Mouse (Mus musculus) bone marrow macrophage, adult 2 months (primary cell): ENCODE results near the gene Dennd1a. TPM values are rescaled to one million over a fixed set of nuclear protein-coding genes. Genes with fewer than 3 reads are reported as not detected.

ENCODE experiments used
- H3K27ac ChIP-seq: 2 replicates; pipeline ENCODE4 v1.5.1; 2012; ENCODE audit warnings: low read depth, low read length; ENCODE audit not compliant: insufficient read depth
- H3K4me1 ChIP-seq: 2 replicates; pipeline ENCODE4 v1.6.1; 2012; ENCODE audit warnings: low read length; ENCODE audit not compliant: control insufficient read depth, insufficient read depth
- H3K4me3 ChIP-seq: 2 replicates; pipeline ENCODE4 v1.5.1; 2012; ENCODE audit warnings: mild to moderate bottlenecking, low read length, moderate library complexity; ENCODE audit not compliant: insufficient read depth
- CTCF ChIP-seq: IDR thresholded peaks from 2 replicates; pipeline ENCODE4 v1.5.1; 2012; ENCODE audit warnings: low read depth, mild to moderate bottlenecking, low read length, moderate library complexity
- POLR2A ChIP-seq: IDR thresholded peaks from 2 replicates; pipeline ENCODE4 v1.6.1; 2012; ENCODE audit warnings: mild to moderate bottlenecking, low read depth, low read length, borderline replicate concordance
- polyA plus RNA-seq: library from polyadenylated mRNA; stranded (reverse); fragments of >200 nt; gene quantifications from 2 replicates; pipeline ENCODE4 v1.2.4, GENCODE M21; 2012; ENCODE audit not compliant: missing spikeins, insufficient read depth, insufficient read length

Gene Dennd1a
- polyA plus RNA-seq, 1 experiment, result 73.7 TPM

DNA sequence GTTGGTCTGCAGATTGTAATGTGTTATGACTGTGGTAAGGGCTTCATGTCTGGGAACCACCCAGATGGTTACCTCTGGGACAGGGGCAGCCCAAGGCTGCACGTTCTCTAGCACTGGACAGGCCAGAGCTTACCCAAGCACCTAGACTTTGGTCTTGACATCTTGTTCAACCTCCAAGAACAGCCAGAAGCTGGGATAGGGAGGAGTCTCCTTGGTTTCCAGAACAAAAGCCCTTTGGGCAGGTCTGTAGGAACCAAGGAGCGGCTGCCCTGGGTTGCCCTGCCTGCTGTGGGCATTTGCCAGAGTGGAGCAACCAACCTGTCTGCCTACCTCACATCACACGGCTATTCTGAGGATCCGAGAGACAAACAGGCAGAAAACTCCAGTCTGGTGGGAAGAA is 490.1 kb downstream of the Dennd1a start:
- TF ChIP-seq POLR2A, result no peak
- TF ChIP-seq CTCF, result no peak
- H3K27ac ChIP-seq, result no peak overlapping the region

DNA sequence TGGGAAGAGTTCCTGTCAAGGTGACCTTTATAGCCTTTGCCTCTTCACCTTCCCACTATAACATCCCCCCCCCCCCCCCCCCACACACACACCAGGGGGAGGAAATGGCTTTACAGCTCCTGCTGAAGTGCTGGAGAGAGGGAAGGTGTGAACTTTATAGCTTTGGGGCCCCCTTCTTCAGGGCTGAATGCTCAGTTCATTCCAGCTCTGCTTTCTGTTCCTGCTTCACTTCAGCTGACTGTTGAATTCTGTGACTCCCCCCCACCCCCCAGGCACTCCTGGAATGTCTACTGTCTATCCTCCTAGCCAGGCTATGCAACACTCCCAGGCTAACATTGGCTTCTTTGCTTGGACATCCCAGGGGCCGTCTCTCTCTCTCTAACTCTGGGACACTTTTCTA is 491.2 kb downstream of the Dennd1a start:
- no peaks in the 10 kb centered on the region for H3K4me1 ChIP-seq
- TF ChIP-seq POLR2A, result no peak
- no peak for TF ChIP-seq CTCF
- H3K27ac ChIP-seq, result no peak overlapping the region
- no peak overlapping the region for H3K4me3 ChIP-seq

More for the DNA sequence above, 490.1 kb downstream of the Dennd1a start:
- Histone ChIP-seq H3K4me1 (no peaks in the 10 kb centered on the region), H3K4me3 (no peak overlapping the region)

DNA sequence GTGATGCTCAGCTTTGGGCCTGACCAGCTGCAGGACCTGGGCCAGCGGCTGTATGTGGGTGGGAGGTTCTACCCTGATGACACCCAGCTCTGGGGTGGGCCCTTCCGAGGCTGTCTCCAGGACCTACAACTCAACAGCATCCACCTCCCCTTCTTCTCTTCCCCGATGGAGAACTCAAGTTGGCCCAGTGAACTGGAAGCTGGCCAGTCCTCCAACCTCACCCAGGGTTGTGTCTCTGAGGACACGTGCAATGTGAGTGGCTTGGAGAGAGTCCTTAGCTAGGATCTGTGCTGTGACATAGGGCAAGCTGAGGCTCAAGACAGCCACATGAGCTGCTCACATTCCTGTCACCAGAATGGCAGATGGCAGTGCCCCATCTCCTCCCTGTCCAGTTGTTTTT is 495.9 kb downstream of the Dennd1a start:
- H3K4me1 ChIP-seq, result no peaks in the 10 kb centered on the region
- no peak for TF ChIP-seq CTCF
- TF ChIP-seq POLR2A, result no peak

DNA sequence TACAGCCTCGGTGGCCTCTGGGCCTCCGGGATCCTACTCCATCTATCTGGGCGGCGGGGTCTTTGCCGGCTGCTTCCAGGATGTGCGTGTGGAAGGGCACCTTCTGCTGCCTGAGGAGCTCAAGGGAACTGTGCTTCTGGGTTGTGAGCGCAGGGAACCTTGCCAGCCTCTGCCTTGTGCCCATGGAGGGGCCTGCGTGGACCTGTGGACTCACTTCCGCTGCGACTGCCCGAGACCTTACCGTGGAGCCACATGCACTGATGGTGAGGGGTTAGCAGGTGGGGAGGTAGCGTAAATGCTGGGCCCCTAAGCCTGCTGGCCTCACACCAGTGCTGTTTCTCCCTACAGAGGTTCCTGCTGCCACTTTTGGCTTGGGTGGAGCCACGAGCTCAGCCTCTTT is 496.5 kb downstream of the Dennd1a start:
- Histone ChIP-seq H3K27ac (no peak overlapping the region), H3K4me1 (no peaks in the 10 kb centered on the region), H3K4me3 (no peak overlapping the region)
- TF ChIP-seq POLR2A (no peak), CTCF (no peak)

More for the DNA sequence above, 495.9 kb downstream of the Dennd1a start:
- Histone ChIP-seq H3K27ac (no peak overlapping the region), H3K4me3 (no peak overlapping the region)

DNA sequence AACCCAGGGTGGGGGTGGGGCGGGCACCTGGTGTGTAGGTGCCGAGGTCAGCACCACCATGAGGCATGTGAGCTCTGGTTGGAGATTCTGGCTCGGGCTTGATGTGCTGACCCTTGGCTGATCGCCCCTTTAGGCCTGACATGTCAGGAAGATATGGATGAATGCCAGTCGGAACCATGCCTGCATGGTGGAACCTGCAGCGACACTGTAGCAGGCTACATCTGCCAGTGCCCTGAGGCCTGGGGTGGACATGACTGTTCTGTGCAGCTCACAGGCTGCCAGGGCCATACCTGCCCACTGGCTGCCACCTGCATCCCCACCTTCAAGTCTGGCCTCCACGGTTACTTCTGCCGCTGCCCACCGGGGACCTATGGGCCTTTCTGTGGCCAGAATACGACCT is 497.2 kb downstream of the Dennd1a start:
- no peak for TF ChIP-seq CTCF
- no peak for TF ChIP-seq POLR2A
- H3K4me1 ChIP-seq, result no peaks in the 10 kb centered on the region
- no peak overlapping the region for H3K4me3 ChIP-seq
- H3K27ac ChIP-seq, result no peak overlapping the region

DNA sequence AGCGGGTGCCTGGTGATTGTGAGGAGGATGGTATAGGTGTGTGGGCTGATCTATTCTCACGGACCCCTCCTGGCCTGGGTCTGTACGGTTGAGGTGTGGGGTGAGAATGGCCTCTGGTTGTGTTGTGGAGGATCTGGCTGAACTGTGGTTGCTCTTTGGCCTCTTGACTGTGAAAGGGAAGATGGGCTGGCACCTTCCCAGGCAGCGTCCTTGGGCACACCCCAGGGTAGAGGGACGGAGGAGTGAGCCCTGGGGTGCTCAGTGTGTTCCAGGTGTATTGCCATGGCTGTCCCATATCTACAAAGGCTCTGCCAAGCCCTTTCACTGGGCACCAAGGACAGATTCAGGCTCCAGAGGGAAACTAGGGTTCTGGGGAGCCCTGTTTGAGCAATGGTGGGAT is 498.2 kb downstream of the Dennd1a start:
- Histone ChIP-seq H3K27ac (no peak overlapping the region), H3K4me1 (no peaks in the 10 kb centered on the region), H3K4me3 (no peak overlapping the region)
- TF ChIP-seq CTCF, result no peak
- TF ChIP-seq POLR2A, result no peak

GRCm38 (mm10) chr2:37788176-37788962 is 498.8 kb downstream of the Dennd1a start:
- no peak for TF ChIP-seq POLR2A
- TF ChIP-seq CTCF, result no peak
- Histone ChIP-seq H3K27ac (no peak overlapping the region), H3K4me1 (no peaks in the 10 kb centered on the region), H3K4me3 (no peak overlapping the region)

DNA sequence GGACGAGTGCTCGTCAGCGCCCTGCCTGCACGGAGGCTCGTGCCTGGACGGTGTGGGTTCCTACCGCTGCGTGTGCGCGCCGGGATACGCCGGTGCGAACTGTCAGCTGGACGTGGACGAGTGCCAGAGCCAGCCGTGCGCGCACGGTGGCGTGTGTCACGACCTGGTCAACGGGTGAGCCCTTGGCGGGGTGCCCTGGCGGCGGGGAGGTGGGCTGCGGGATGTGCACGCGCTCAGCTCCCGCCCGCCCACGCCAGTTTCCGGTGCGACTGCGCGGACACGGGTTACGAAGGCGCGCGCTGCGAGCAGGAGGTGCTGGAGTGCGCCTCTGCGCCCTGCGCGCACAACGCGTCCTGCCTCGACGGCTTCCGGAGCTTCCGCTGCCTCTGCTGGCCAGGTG is 500.7 kb downstream of the Dennd1a start:
- TF ChIP-seq POLR2A, result no peak
- TF ChIP-seq CTCF, result no peak
- no peaks in the 10 kb centered on the region for H3K4me1 ChIP-seq
- no peak overlapping the region for H3K27ac ChIP-seq
- no peak overlapping the region for H3K4me3 ChIP-seq

DNA sequence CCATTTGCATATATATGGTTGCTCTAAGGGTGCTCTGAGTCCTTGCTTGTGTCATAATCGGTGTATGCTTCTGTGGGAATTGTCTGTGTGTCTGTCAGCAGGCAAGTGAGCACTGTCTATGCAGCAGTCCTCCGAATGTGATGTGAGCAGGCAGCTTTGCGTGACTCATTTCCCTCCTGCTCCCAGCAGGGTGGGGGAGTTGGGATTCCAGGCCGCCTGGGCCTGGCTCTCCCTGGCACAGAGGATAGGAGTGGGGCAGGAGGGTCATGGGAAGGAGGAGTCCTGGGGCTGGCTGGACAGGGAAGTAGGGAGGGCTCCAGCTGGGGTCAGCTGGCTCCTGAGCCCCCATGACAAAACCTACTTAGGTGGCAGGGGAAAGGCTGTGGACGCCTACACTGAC is 502.7 kb downstream of the Dennd1a start:
- Histone ChIP-seq H3K27ac (no peak overlapping the region), H3K4me3 (no peak overlapping the region), H3K4me1 (no peaks in the 10 kb centered on the region; the same call in 1 of the 2 replicates)
- TF ChIP-seq CTCF, result no peak
- TF ChIP-seq POLR2A, result no peak

GRCm38 (mm10) chr2:37782002-37782401 is 505.2 kb downstream of the Dennd1a start:
- no peak for TF ChIP-seq CTCF
- no peak for TF ChIP-seq POLR2A
- Histone ChIP-seq H3K4me3 (no peak overlapping the region), H3K27ac (no peak overlapping the region), H3K4me1 (no peaks in the 10 kb centered on the region; the same call in 1 of the 2 replicates)
